Mouse (Mus musculus): ENCODE data around the gene Tex45. TPM values are rescaled to one million over a fixed set of nuclear protein-coding genes. Genes with fewer than 3 reads are reported as not detected.

Gene Tex45
- total and polyA plus RNA-seq, 2 experiments: 0.28 TPM; not detected in 1

GRCm38 (mm10) chr8:3530816-3531215, 60.2 kb downstream of the Tex45 start:
- Histone ChIP-seq H3K79me2 (ENCODE audit: control insufficient read depth, insufficient read depth, low read length) (no peaks in the 10 kb centered on the region), H3K4me3 (ENCODE audit: insufficient read depth, low read depth, low read length) (no peak overlapping the region), H3K27ac (replicated peaks; ENCODE audit: insufficient read depth, low read depth, low read length) (no peak overlapping the region), H3K9ac (ENCODE audit: low read depth, low read length) (no peak overlapping the region), H3K4me1 (ENCODE audit: control insufficient read depth, insufficient read depth, low read length) (no peaks in the 10 kb centered on the region), H3K36me3 (ENCODE audit: control insufficient read depth, insufficient read depth, low read length) (peaks cover 32% of the 10 kb centered on the region), H3K27me3 (ENCODE audit: control insufficient read depth, insufficient read depth, low read length) (no peaks in the 10 kb centered on the region)
- no peak for TF ChIP-seq CTCF (IDR thresholded peaks at IDR 0.05; ENCODE audit: low read depth, low read length)
- TF ChIP-seq POLR2A (IDR thresholded peaks at IDR 0.05; ENCODE audit: extremely low read depth, insufficient read depth, low read length): no peak
- no peak for DNase-seq (ENCODE audit: extremely low read depth, low read depth, low spot score)
- 92% methylated on average over 5 of the region's 5 CpGs for WGBS

- Histone ChIP-seq H3K4me3 (ENCODE audit: insufficient read depth, low read depth, low read length) (no peak overlapping the region), H3K9ac (ENCODE audit: low read depth, low read length) (no peak overlapping the region), H3K4me1 (ENCODE audit: control insufficient read depth, insufficient read depth, low read length) (no peaks in the 10 kb centered on the region), H3K27ac (replicated peaks; ENCODE audit: insufficient read depth, low read depth, low read length) (no peak overlapping the region), H3K79me2 (ENCODE audit: control insufficient read depth, insufficient read depth, low read length) (no peaks in the 10 kb centered on the region), H3K27me3 (ENCODE audit: control insufficient read depth, insufficient read depth, low read length) (no peaks in the 10 kb centered on the region), H3K36me3 (ENCODE audit: control insufficient read depth, insufficient read depth, low read length) (peaks cover 31% of the 10 kb centered on the region)
- DNase-seq (ENCODE audit: extremely low read depth, low read depth, low spot score): no peak
- TF ChIP-seq CTCF (IDR thresholded peaks at IDR 0.05; ENCODE audit: low read depth, low read length) (no peak), POLR2A (IDR thresholded peaks at IDR 0.05; ENCODE audit: extremely low read depth, insufficient read depth, low read length) (no peak)
- WGBS: 97% methylated on average over 18 of the region's 18 CpGs
These were observed 61.3 kb downstream of the Tex45 start for GRCm38 (mm10) chr8:3531936-3532335.

DNA sequence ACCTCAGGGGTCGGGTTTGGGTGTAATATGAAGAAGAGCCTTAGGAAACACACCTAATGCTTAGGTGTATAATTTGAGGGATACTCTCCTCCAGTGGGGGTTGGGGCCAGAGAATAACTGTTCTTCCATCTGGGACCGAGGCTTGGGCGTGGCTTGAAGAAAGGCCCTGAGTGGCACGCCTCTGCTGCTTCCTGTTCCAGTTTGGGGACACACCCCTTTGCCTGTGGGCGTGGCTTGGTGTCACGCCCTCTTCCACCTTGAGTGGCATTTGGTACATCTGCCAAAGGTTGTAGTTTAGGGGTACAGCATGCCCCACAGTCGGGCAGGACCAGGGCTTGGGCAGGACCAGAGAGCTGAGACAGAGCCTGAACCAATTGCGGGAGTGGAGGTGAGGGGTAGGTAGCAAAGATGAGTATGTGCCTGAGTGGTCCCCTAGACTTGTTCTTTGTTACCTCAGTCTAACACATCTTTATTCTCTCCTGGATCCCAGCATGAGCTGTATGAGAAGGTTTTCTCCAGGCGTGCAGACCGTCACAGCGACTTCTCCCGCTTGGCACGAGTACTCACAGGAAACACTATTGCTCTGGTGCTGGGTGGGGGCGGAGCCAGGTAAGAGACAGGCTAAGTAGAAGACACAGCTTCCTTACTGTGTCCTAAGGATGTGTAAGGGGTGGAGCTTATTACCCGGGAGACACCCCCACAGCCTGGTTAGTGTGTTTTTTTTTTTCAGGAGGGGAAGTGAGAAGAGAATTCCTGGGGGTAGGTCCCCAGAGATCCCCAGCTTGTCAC, 65.6 kb downstream of the Tex45 start:
- Histone ChIP-seq H3K27ac (replicated peaks; ENCODE audit: insufficient read depth, low read depth, low read length) (no peak overlapping the region), H3K4me3 (ENCODE audit: insufficient read depth, low read depth, low read length) (no peak overlapping the region), H3K27me3 (ENCODE audit: control insufficient read depth, insufficient read depth, low read length) (no peaks in the 10 kb centered on the region), H3K36me3 (ENCODE audit: control insufficient read depth, insufficient read depth, low read length) (peaks cover 37% of the 10 kb centered on the region), H3K4me1 (ENCODE audit: control insufficient read depth, insufficient read depth, low read length) (no peaks in the 10 kb centered on the region), H3K9ac (ENCODE audit: low read depth, low read length) (no peak overlapping the region), H3K79me2 (ENCODE audit: control insufficient read depth, insufficient read depth, low read length) (no peaks in the 10 kb centered on the region)
- 84% methylated on average over 15 of the region's 15 CpGs for whole genome bisulfite sequencing
- DNase-seq (ENCODE audit: extremely low read depth, low read depth, low spot score): no peak
- no peak for TF ChIP-seq CTCF (IDR thresholded peaks at IDR 0.05; ENCODE audit: low read depth, low read length)
- TF ChIP-seq POLR2A (IDR thresholded peaks at IDR 0.05; ENCODE audit: extremely low read depth, insufficient read depth, low read length): no peak

Other genes with a start within 250 kb of the Tex45 start
- 70.0 and 89.0 TPM in 2 replicates for gene Insr, start 191.2 kb upstream of the Tex45 start, total RNA-seq (2014; rRNA removed)
- 28.5 and 30.3 TPM in 2 replicates for gene Insr, start 191.2 kb upstream of the Tex45 start, polyA plus RNA-seq (2012; rRNA removed)
- gene A430078G23Rik, start 117.4 kb upstream of the Tex45 start, total RNA-seq (2014; rRNA removed): 0.34 and 0.74 TPM in 2 replicates
- gene A430078G23Rik, start 117.4 kb upstream of the Tex45 start, polyA plus RNA-seq (2012; rRNA removed): 0.11 and 0.53 TPM in 2 replicates
- 9.7 and 10.7 TPM in 2 replicates for gene Arhgef18, start 77.9 kb upstream of the Tex45 start, total RNA-seq (2014; rRNA removed)
- gene Arhgef18, start 77.9 kb upstream of the Tex45 start, polyA plus RNA-seq (2012; rRNA removed): 15.6 and 15.8 TPM in 2 replicates
- gene Pex11g, start 3.2 kb upstream of the Tex45 start, total RNA-seq (2014; rRNA removed): 23.0 and 27.8 TPM in 2 replicates
- 51.2 and 52.4 TPM in 2 replicates for gene Pex11g, start 3.2 kb upstream of the Tex45 start, polyA plus RNA-seq (2012; rRNA removed)
- 2.7 and 4.4 TPM in 2 replicates for gene Zfp358, start 22.3 kb downstream of the Tex45 start, total RNA-seq (2014; rRNA removed)
- gene Zfp358, start 22.3 kb downstream of the Tex45 start, polyA plus RNA-seq (2012; rRNA removed): 20.8 and 25.9 TPM in 2 replicates
- 38.1 and 44.2 TPM in 2 replicates for gene Mcoln1, start 29.6 kb downstream of the Tex45 start, total RNA-seq (2014; rRNA removed)
- 210 and 227 TPM in 2 replicates for gene Mcoln1, start 29.6 kb downstream of the Tex45 start, polyA plus RNA-seq (2012; rRNA removed)
- 14.4 and 15.9 TPM in 2 replicates for gene Pnpla6, start 44.5 kb downstream of the Tex45 start, total RNA-seq (2014; rRNA removed)
- 25.8 and 36.5 TPM in 2 replicates for gene Pnpla6, start 44.5 kb downstream of the Tex45 start, polyA plus RNA-seq (2012; rRNA removed)
- gene C330021F23Rik, start 97.1 kb downstream of the Tex45 start, total RNA-seq (2014; rRNA removed): 5.9 and 7.4 TPM in 2 replicates
- gene C330021F23Rik, start 97.1 kb downstream of the Tex45 start, polyA plus RNA-seq (2012; rRNA removed): 9.0 and 10.0 TPM in 2 replicates
- gene Camsap3, start 116.4 kb downstream of the Tex45 start, total RNA-seq (2014; rRNA removed): 4.1 and 6.5 TPM in 2 replicates
- gene Camsap3, start 116.4 kb downstream of the Tex45 start, polyA plus RNA-seq (2012; rRNA removed): 12.8 and 19.6 TPM in 2 replicates
- gene Xab2, start 150.5 kb downstream of the Tex45 start, total RNA-seq (2014; rRNA removed): 14.9 and 15.2 TPM in 2 replicates
- 21.1 and 26.8 TPM in 2 replicates for gene Xab2, start 150.5 kb downstream of the Tex45 start, polyA plus RNA-seq (2012; rRNA removed)
- gene Pet100, start 150.7 kb downstream of the Tex45 start, total RNA-seq (2014; rRNA removed): 26.1 and 28.1 TPM in 2 replicates
- 12.2 and 12.8 TPM in 2 replicates for gene Pet100, start 150.7 kb downstream of the Tex45 start, polyA plus RNA-seq (2012; rRNA removed)
- gene Pcp2, start 154.7 kb downstream of the Tex45 start, total RNA-seq (2014; rRNA removed): not detected in 2 replicates
- gene Pcp2, start 154.7 kb downstream of the Tex45 start, polyA plus RNA-seq (2012; rRNA removed): not detected in 2 replicates
- 33.6 and 37.5 TPM in 2 replicates for gene Stxbp2, start 160.1 kb downstream of the Tex45 start, total RNA-seq (2014; rRNA removed)
- 54.0 and 78.2 TPM in 2 replicates for gene Stxbp2, start 160.1 kb downstream of the Tex45 start, polyA plus RNA-seq (2012; rRNA removed)
- gene Retn, start 184.9 kb downstream of the Tex45 start, total RNA-seq (2014; rRNA removed): 0.09 and 0.54 TPM in 2 replicates
- gene Retn, start 184.9 kb downstream of the Tex45 start, polyA plus RNA-seq (2012; rRNA removed): not detected in 2 replicates
- 0.28 TPM in 1 of 2 replicates, not detected in the other for gene Mcemp1, start 194.9 kb downstream of the Tex45 start, total RNA-seq (2014; rRNA removed)
- 0.11 TPM in 1 of 2 replicates, not detected in the other for gene Mcemp1, start 194.9 kb downstream of the Tex45 start, polyA plus RNA-seq (2012; rRNA removed)
- gene Fcor, start 201.5 kb downstream of the Tex45 start, total RNA-seq (2014; rRNA removed): 1.9 and 2.6 TPM in 2 replicates
- 1.1 and 5.7 TPM in 2 replicates for gene Fcor, start 201.5 kb downstream of the Tex45 start, polyA plus RNA-seq (2012; rRNA removed)
- gene Trappc5, start 205.4 kb downstream of the Tex45 start, total RNA-seq (2014; rRNA removed): 15.3 and 18.3 TPM in 2 replicates
- 22.5 and 25.0 TPM in 2 replicates for gene Trappc5, start 205.4 kb downstream of the Tex45 start, polyA plus RNA-seq (2012; rRNA removed)
- 0.09 and 0.27 TPM in 2 replicates for gene Fcer2a, start 223.3 kb downstream of the Tex45 start, total RNA-seq (2014; rRNA removed)
- 0.49 and 0.51 TPM in 2 replicates for gene Fcer2a, start 223.3 kb downstream of the Tex45 start, polyA plus RNA-seq (2012; rRNA removed)
- gene Clec4g, start 249.8 kb downstream of the Tex45 start, total RNA-seq (2014; rRNA removed): 100 and 133 TPM in 2 replicates
- 48.9 and 57.7 TPM in 2 replicates for gene Clec4g, start 249.8 kb downstream of the Tex45 start, polyA plus RNA-seq (2012; rRNA removed)